Mouse (Mus musculus) adrenal gland, adult (tissue): ENCODE data around the gene Ak5.
"Not testable (repeated sequence)": the region's sequence is repeated elsewhere in the genome, so short reads cannot be mapped to it uniquely, and the experiment has no call there.

Experiments
- DNase-seq, 2 experiments: peaks; one replicate each; pipeline ENCODE4 v3.0.0; 2022 to 2023; ENCODE audit warnings: low spot score in 1 of 2; ENCODE audit not compliant: inconsistent age in 2 of 2

The Ak5 gene

GRCm38 (mm10) chr3:152668239-152668638 is at the start of gene Ak5:
TSS of gene Ak5 (minus strand) at chr3:152668360.
- no peak for DNase-seq

- peak; percentile 92 to 97 for DNase-seq
Observed at GRCm38 (mm10) chr3:152713991-152714902, 46.1 kb upstream of the Ak5 start, which contains the start of gene Pigk. TSS of gene Pigk (plus strand) at chr3:152714100.

- no peak for DNase-seq
Observed at GRCm38 (mm10) chr3:152712957-152713356, 44.8 kb upstream of the Ak5 start.

GRCm38 (mm10) chr3:152709936-152710335 is 41.8 kb upstream of the Ak5 start:
- DNase-seq: peak in 1 of 2 experiments; percentile 35

GRCm38 (mm10) chr3:152707321-152707823 is 39.2 kb upstream of the Ak5 start:
- peak in 1 of 2 experiments; percentile 58 for DNase-seq

- no peak for DNase-seq
Observed at GRCm38 (mm10) chr3:152706901-152707300, 38.7 kb upstream of the Ak5 start.

- DNase-seq: no peak
Observed at GRCm38 (mm10) chr3:152705826-152706225, 37.7 kb upstream of the Ak5 start.

GRCm38 (mm10) chr3:152702274-152702843 is 34.2 kb upstream of the Ak5 start:
- no peak for DNase-seq

- not testable (repeated sequence) for DNase-seq
Observed at GRCm38 (mm10) chr3:152701536-152701935, 33.4 kb upstream of the Ak5 start.

- no peak for DNase-seq
Observed at GRCm38 (mm10) chr3:152699261-152699660, 31.1 kb upstream of the Ak5 start.

- DNase-seq: no peak
Observed at GRCm38 (mm10) chr3:152698017-152698416, 29.9 kb upstream of the Ak5 start.

- no peak for DNase-seq
Observed at GRCm38 (mm10) chr3:152694950-152695349, 26.8 kb upstream of the Ak5 start.

- DNase-seq: no peak
Observed at GRCm38 (mm10) chr3:152689105-152689504, 20.9 kb upstream of the Ak5 start.

- no peak for DNase-seq
Observed at GRCm38 (mm10) chr3:152688532-152688931, 20.4 kb upstream of the Ak5 start.

- no peak for DNase-seq
Observed at GRCm38 (mm10) chr3:152674663-152675062, 6.5 kb upstream of the Ak5 start.

GRCm38 (mm10) chr3:152669783-152670182 is 1.6 kb upstream of the Ak5 start:
- DNase-seq: no peak

GRCm38 (mm10) chr3:152668793-152669192 is 633 bp upstream of the Ak5 start:
- no peak for DNase-seq

GRCm38 (mm10) chr3:152667356-152668211 is 576 bp downstream of the Ak5 start:
- peak; percentile 22 to 47 for DNase-seq

GRCm38 (mm10) chr3:152666991-152667355 is 1.2 kb downstream of the Ak5 start:
- DNase-seq: no peak

- DNase-seq: no peak
Observed at GRCm38 (mm10) chr3:152658592-152658991, 9.6 kb downstream of the Ak5 start.

GRCm38 (mm10) chr3:152651991-152652390 is 16.2 kb downstream of the Ak5 start:
- no peak for DNase-seq
